Mouse (Mus musculus) liver, embryonic 15.5 days (tissue): ENCODE measurements around the gene Csnk1e. TPM values are rescaled to one million over a fixed set of nuclear protein-coding genes. Genes with fewer than 3 reads are reported as not detected.
A peak's percentile ranks its signal among the peaks of the same experiment; 100 is the strongest.

ENCODE experiments used
- ATAC-seq: fragments of 200-750 bp; cut with Nextera tagmentation; 2 replicates; pipeline ENCODE4 v1.8.0; 2017; ENCODE audit warnings: moderate number of reproducible peaks, mild to moderate bottlenecking, moderate library complexity; ENCODE audit not compliant: insufficient read depth
- H3K27ac ChIP-seq: fragments of 300-500 bp; sonication (generic); replicated peaks from 2 replicates; pipeline ENCODE4 v1.5.1; 2015; ENCODE audit warnings: mild to moderate bottlenecking, inconsistent platforms
- H3K27me3 ChIP-seq: fragments of 300-500 bp; sonication (generic); 2 replicates; pipeline ENCODE4 v1.6.1; 2015; ENCODE audit warnings: mild to moderate bottlenecking, inconsistent platforms
- H3K36me3 ChIP-seq: fragments of 300-500 bp; sonication (generic); replicated peaks from 2 replicates; pipeline ENCODE4 v1.6.1; 2015; ENCODE audit warnings: moderate library complexity, mild to moderate bottlenecking, inconsistent platforms
- H3K4me1 ChIP-seq: fragments of 300-500 bp; sonication (generic); replicated peaks from 2 replicates; pipeline ENCODE4 v1.6.1; 2015; ENCODE audit warnings: inconsistent platforms
- H3K4me2 ChIP-seq: fragments of 300-500 bp; sonication (generic); 2 replicates; pipeline ENCODE4 v1.6.1; 2015; ENCODE audit warnings: moderate library complexity, mild to moderate bottlenecking, inconsistent platforms
- H3K4me3 ChIP-seq: fragments of 300-500 bp; sonication (generic); replicated peaks from 2 replicates; pipeline ENCODE4 v1.5.1; 2015; ENCODE audit warnings: mild to moderate bottlenecking, inconsistent platforms
- H3K9ac ChIP-seq: fragments of 300-500 bp; sonication (generic); 2 replicates; pipeline ENCODE4 v1.6.1; 2015; ENCODE audit warnings: moderate library complexity, mild to moderate bottlenecking, inconsistent platforms
- H3K9me3 ChIP-seq: fragments of 300-500 bp; sonication (generic); replicated peaks from 2 replicates; pipeline ENCODE4 v1.6.1; 2016; ENCODE audit warnings: inconsistent platforms
- WGBS: fragments of 180-500 bp; shearing (Covaris S2); methylation state at CpG from one replicate; pipeline ENCODE4 v1.1.7; 2015; ENCODE audit warnings: mixed read lengths; ENCODE audit not compliant: insufficient replicate concordance; 5-methylcytosine and 5-hydroxymethylcytosine counted together
- polyA plus RNA-seq: library from polyadenylated mRNA; unstranded; fragments of >200 nt; fragmentation: Nextera tagmentation; extraction: Ambion mirVana; gene quantifications from 2 replicates; pipeline ENCODE4 v1.2.1, GENCODE M21; 2015

Gene Csnk1e
- polyA plus RNA-seq, 1 experiment from 2014 or later = 8.0 TPM

DNA sequence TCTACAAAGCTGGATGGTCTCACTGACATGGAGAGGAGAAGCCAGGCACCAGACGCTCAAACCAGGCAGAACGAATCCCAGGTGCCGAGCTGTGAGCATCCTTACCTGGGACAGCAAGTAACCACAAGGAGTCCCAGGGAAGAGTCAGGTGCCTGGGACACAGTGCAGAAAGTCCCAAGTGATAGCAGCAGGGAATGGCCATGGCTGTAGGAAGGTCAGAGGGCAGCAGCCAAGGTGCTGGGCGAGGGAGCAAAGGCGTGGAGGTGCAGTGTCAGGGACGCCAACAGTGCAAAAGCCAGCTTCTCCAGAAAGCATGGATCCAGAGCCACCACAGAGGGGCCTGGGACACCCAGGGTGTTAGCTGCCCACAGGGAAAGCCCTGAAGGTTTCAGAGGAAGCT, 62.3 kb downstream of the Csnk1e start:
- peaks cover 69% of the 10 kb centered on the region for H3K4me1 ChIP-seq
- WGBS = 73% methylated on average over 6 of the region's 6 CpGs
- no peaks in the 10 kb centered on the region for H3K9me3 ChIP-seq

GRCm38 (mm10) chr15:79392527-79392926, 62.8 kb downstream of the Csnk1e start:
- Histone ChIP-seq H3K4me2 (no peak overlapping the region), H3K4me1 (peaks cover 74% of the 10 kb centered on the region), H3K9ac (no peak overlapping the region), H3K9me3 (no peaks in the 10 kb centered on the region), H3K27me3 (no peaks in the 10 kb centered on the region), H3K4me3 (no peak overlapping the region), H3K27ac (peak overlapping the region; percentile 64), H3K36me3 (no peaks in the 10 kb centered on the region)
- peak; percentile 50; the same call in 1 of the 2 replicates for ATAC-seq
- WGBS = 58% methylated on average over 5 of the region's 5 CpGs

More for the DNA sequence above, 62.3 kb downstream of the Csnk1e start:
- Histone ChIP-seq H3K4me3 (no peak overlapping the region), H3K4me2 (no peak overlapping the region), H3K9ac (no peak overlapping the region), H3K36me3 (no peaks in the 10 kb centered on the region), H3K27ac (peak overlapping the region; percentile 64), H3K27me3 (no peaks in the 10 kb centered on the region)
- ATAC-seq = no peak

- H3K36me3 ChIP-seq = no peaks in the 10 kb centered on the region
- H3K9me3 ChIP-seq = no peaks in the 10 kb centered on the region
- 50% methylated on average over 7 of the region's 7 CpGs for WGBS
- no peak overlapping the region for H3K9ac ChIP-seq
- no peak overlapping the region for H3K4me2 ChIP-seq
- H3K27ac ChIP-seq = peak overlapping the region; percentile 51
- peaks cover 75% of the 10 kb centered on the region for H3K4me1 ChIP-seq
- no peak overlapping the region for H3K4me3 ChIP-seq
- H3K27me3 ChIP-seq = no peaks in the 10 kb centered on the region
- ATAC-seq = no peak
These were observed 63.8 kb downstream of the Csnk1e start for GRCm38 (mm10) chr15:79391447-79392093.

DNA sequence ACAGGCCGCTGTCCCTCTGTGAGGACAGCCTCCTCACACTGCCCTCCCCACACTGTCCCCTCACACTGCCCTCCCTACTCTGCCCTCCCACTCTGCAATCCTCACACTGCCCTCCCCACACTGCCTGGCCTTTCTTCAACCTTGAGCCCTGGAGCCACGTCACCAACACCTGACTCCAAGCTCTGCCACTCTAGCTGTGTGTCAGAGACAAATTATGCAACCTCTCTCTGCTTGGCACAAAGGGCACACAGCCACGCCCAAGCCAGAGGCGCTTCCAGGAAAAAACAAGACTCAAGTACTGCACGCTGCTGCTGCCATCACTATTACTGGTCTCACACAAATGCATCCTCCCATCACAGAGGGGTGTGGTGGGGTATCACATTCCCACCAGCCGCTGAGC, 64.9 kb downstream of the Csnk1e start:
- Histone ChIP-seq H3K27ac (no peak overlapping the region), H3K9me3 (no peaks in the 10 kb centered on the region), H3K9ac (no peak overlapping the region), H3K27me3 (no peaks in the 10 kb centered on the region), H3K4me3 (no peak overlapping the region), H3K4me2 (no peak overlapping the region), H3K36me3 (no peaks in the 10 kb centered on the region), H3K4me1 (peaks cover 70% of the 10 kb centered on the region)
- ATAC-seq = no peak
- 60% methylated on average over 6 of the region's 6 CpGs for WGBS

- 57% methylated on average over 6 of the region's 6 CpGs for WGBS
- H3K4me3 ChIP-seq = no peak overlapping the region
- H3K9me3 ChIP-seq = no peaks in the 10 kb centered on the region
- no peak overlapping the region for H3K4me2 ChIP-seq
- no peak overlapping the region for H3K9ac ChIP-seq
- peak overlapping the region; percentile 34; the same call in 1 of the 2 replicates for H3K27ac ChIP-seq
- H3K4me1 ChIP-seq = peaks cover 56% of the 10 kb centered on the region
- no peaks in the 10 kb centered on the region for H3K27me3 ChIP-seq
- no peaks in the 10 kb centered on the region for H3K36me3 ChIP-seq
- ATAC-seq = 0 out of 2 replicates have a peak, but pooled peaks have one; percentile 36
These were observed 67.2 kb downstream of the Csnk1e start for GRCm38 (mm10) chr15:79388171-79388570.

- H3K36me3 ChIP-seq = no peaks in the 10 kb centered on the region
- H3K9ac ChIP-seq = no peak overlapping the region
- no peak overlapping the region for H3K4me2 ChIP-seq
- H3K27me3 ChIP-seq = no peaks in the 10 kb centered on the region
- H3K4me1 ChIP-seq = peaks cover 51% of the 10 kb centered on the region
- ATAC-seq = no peak
- H3K27ac ChIP-seq = peak overlapping the region; percentile 34; the same call in 1 of the 2 replicates
- no peaks in the 10 kb centered on the region for H3K9me3 ChIP-seq
- 42% methylated on average over 7 of the region's 7 CpGs for WGBS
- H3K4me3 ChIP-seq = no peak overlapping the region
These were observed 67.8 kb downstream of the Csnk1e start for GRCm38 (mm10) chr15:79387611-79388010.

DNA sequence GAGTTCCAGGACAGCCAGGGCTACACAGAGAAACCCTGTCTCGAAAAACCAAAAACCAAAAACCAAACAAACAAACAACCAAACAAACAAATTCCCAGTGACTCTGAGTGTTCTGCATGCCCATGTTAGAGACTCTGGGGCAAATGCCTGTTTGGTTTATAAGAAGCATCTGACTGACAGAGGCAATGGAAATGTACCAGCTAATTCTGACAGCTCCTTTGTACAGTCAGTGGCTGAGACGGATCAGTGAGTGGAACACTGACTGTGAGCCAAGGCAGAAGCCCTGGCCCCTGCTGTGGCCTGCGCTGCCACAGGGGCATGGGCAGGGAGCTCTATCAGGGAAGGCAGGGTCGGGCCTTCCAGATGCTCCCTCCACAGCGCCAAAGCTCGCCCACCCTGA, 68.3 kb downstream of the Csnk1e start:
- H3K27ac ChIP-seq = 0 out of 2 replicates have a peak overlapping the region, but pooled peaks have one; percentile 14
- no peak overlapping the region for H3K4me3 ChIP-seq
- H3K4me2 ChIP-seq = no peak overlapping the region
- 47% methylated on average over 6 of the region's 6 CpGs for WGBS
- no peaks in the 10 kb centered on the region for H3K36me3 ChIP-seq
- H3K9me3 ChIP-seq = no peaks in the 10 kb centered on the region
- H3K27me3 ChIP-seq = no peaks in the 10 kb centered on the region
- no peak for ATAC-seq
- peaks cover 46% of the 10 kb centered on the region for H3K4me1 ChIP-seq
- H3K9ac ChIP-seq = no peak overlapping the region

GRCm38 (mm10) chr15:79381644-79382043, 73.7 kb downstream of the Csnk1e start:
- no peak overlapping the region for H3K27ac ChIP-seq
- ATAC-seq = no peak
- H3K4me3 ChIP-seq = no peak overlapping the region
- no peaks in the 10 kb centered on the region for H3K9me3 ChIP-seq
- no peaks in the 10 kb centered on the region for H3K4me1 ChIP-seq
- H3K36me3 ChIP-seq = 0 out of 2 replicates have a peak, but pooled peaks cover 9% of the 10 kb centered on the region
- no peak overlapping the region for H3K9ac ChIP-seq
- no peak overlapping the region for H3K4me2 ChIP-seq
- WGBS = 68% methylated on average over 9 of the region's 9 CpGs
- no peaks in the 10 kb centered on the region for H3K27me3 ChIP-seq

GRCm38 (mm10) chr15:79380468-79381444, 74.6 kb downstream of the Csnk1e start:
- H3K9ac ChIP-seq = no peak overlapping the region
- H3K9me3 ChIP-seq = no peaks in the 10 kb centered on the region
- H3K4me1 ChIP-seq = no peaks in the 10 kb centered on the region
- no peak overlapping the region for H3K4me2 ChIP-seq
- 48% methylated on average over 23 of the region's 23 CpGs for WGBS
- no peaks in the 10 kb centered on the region for H3K27me3 ChIP-seq
- 0 out of 2 replicates have a peak, but pooled peaks cover 9% of the 10 kb centered on the region for H3K36me3 ChIP-seq
- no peak overlapping the region for H3K27ac ChIP-seq
- 0 out of 2 replicates have a peak, but pooled peaks have one; percentile 36 for ATAC-seq
- H3K4me3 ChIP-seq = no peak overlapping the region

GRCm38 (mm10) chr15:79379658-79380057, 75.7 kb downstream of the Csnk1e start:
- Histone ChIP-seq H3K9me3 (no peaks in the 10 kb centered on the region), H3K27ac (no peak overlapping the region), H3K4me2 (no peak overlapping the region), H3K4me3 (no peak overlapping the region), H3K4me1 (no peaks in the 10 kb centered on the region), H3K36me3 (0 out of 2 replicates have a peak, but pooled peaks cover 9% of the 10 kb centered on the region), H3K9ac (no peak overlapping the region), H3K27me3 (no peaks in the 10 kb centered on the region)
- 72% methylated on average over 7 of the region's 7 CpGs for WGBS
- no peak for ATAC-seq

DNA sequence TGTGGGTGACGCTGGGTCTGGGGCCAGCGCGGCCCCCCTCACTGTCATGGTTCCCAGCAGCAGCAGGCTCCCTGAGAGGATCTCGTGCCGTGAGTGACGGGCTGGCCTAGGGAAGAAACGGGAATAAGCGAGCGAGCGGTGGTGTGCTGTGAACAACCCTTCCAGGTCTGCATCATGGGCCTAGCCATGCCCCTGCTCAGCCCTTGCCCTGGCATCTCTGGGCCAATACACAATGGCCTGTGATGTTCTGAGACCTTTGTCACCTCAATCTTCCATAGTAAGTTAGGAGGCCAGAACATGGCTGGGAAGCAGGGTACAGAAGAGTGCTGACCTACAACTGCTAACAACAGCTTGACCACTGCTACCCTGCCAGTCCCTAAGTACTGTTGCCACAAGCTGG, 76.8 kb downstream of the Csnk1e start:
- Histone ChIP-seq H3K4me2 (no peak overlapping the region), H3K4me1 (no peaks in the 10 kb centered on the region), H3K9me3 (no peaks in the 10 kb centered on the region), H3K36me3 (0 out of 2 replicates have a peak, but pooled peaks cover 16% of the 10 kb centered on the region), H3K4me3 (no peak overlapping the region), H3K27ac (no peak overlapping the region), H3K27me3 (no peaks in the 10 kb centered on the region), H3K9ac (no peak overlapping the region)
- ATAC-seq = no peak
- 90% methylated on average over 10 of the region's 10 CpGs for WGBS
